Mouse (Mus musculus) intestine, postnatal 0 days (tissue): Measurements from ENCODE around the gene Prtn3. TPM values are rescaled to one million over a fixed set of nuclear protein-coding genes. Genes with fewer than 3 reads are reported as not detected.
A peak's percentile ranks its signal among the peaks of the same experiment; 100 is the strongest.

ENCODE experiments used
- ATAC-seq: fragments of 200-750 bp; cut with Nextera tagmentation; 2 replicates; pipeline ENCODE4 v1.8.0; 2017; ENCODE audit warnings: mild to moderate bottlenecking, moderate TSS enrichment, moderate library complexity
- H3K27ac ChIP-seq: fragments of 300-500 bp; sonication (generic); 2 replicates; pipeline ENCODE4 v1.5.1; 2014; ENCODE audit warnings: mild to moderate bottlenecking, low read depth, low read length, moderate library complexity
- H3K27me3 ChIP-seq: fragments of 300-500 bp; sonication (generic); replicated peaks from 2 replicates; pipeline ENCODE4 v1.6.1; 2014; ENCODE audit warnings: low read length, mixed read lengths; ENCODE audit not compliant: control insufficient read depth, insufficient read depth
- H3K36me3 ChIP-seq: fragments of 300-500 bp; sonication (generic); 2 replicates; pipeline ENCODE4 v1.6.1; 2014; ENCODE audit warnings: mild to moderate bottlenecking, moderate library complexity; ENCODE audit not compliant: control insufficient read depth, insufficient read depth
- H3K4me1 ChIP-seq: fragments of 300-500 bp; sonication (generic); replicated peaks from 2 replicates; pipeline ENCODE4 v1.6.1; 2014; ENCODE audit warnings: antibody characterized with exemption, low read length, mixed read lengths; ENCODE audit not compliant: control insufficient read depth, insufficient read depth
- H3K4me2 ChIP-seq: fragments of 300-500 bp; sonication (generic); replicated peaks from 2 replicates; pipeline ENCODE4 v1.6.1; 2014; ENCODE audit warnings: low read depth, mild to moderate bottlenecking, moderate library complexity
- H3K4me3 ChIP-seq: fragments of 300-500 bp; sonication (generic); 2 replicates; pipeline ENCODE4 v1.5.1; 2014; ENCODE audit warnings: low read depth, low read length
- H3K9ac ChIP-seq: fragments of 300-500 bp; sonication (generic); 2 replicates; pipeline ENCODE4 v1.6.1; 2014; ENCODE audit warnings: mild to moderate bottlenecking, low read depth, low read length
- H3K9me3 ChIP-seq: fragments of 300-500 bp; sonication (generic); 2 replicates; pipeline ENCODE4 v1.6.1; 2016; ENCODE audit warnings: mixed run types; ENCODE audit not compliant: control insufficient read depth
- CTCF ChIP-seq: sonication (generic); IDR thresholded peaks from 2 replicates; pipeline ENCODE4 v1.5.1; 2016; ENCODE audit warnings: low read depth, mild to moderate bottlenecking, control low read depth, antibody characterized with exemption, moderate library complexity
- WGBS: fragments of 180-500 bp; shearing (Covaris S2); extraction: QIAGEN DNeasy Blood & Tissue Kit; methylation state at CpG from one replicate; pipeline ENCODE4 v1.1.7; 2014; 5-methylcytosine and 5-hydroxymethylcytosine counted together
- polyA plus RNA-seq: library from polyadenylated mRNA; unstranded; fragments of >200 nt; fragmentation: Nextera tagmentation; extraction: Ambion mirVana; gene quantifications from 2 replicates; pipeline ENCODE4 v1.2.1, GENCODE M21; 2015

Prtn3 gene
- polyA plus RNA-seq, 1 experiment from 2014 or later, result 1.1 TPM

DNA sequence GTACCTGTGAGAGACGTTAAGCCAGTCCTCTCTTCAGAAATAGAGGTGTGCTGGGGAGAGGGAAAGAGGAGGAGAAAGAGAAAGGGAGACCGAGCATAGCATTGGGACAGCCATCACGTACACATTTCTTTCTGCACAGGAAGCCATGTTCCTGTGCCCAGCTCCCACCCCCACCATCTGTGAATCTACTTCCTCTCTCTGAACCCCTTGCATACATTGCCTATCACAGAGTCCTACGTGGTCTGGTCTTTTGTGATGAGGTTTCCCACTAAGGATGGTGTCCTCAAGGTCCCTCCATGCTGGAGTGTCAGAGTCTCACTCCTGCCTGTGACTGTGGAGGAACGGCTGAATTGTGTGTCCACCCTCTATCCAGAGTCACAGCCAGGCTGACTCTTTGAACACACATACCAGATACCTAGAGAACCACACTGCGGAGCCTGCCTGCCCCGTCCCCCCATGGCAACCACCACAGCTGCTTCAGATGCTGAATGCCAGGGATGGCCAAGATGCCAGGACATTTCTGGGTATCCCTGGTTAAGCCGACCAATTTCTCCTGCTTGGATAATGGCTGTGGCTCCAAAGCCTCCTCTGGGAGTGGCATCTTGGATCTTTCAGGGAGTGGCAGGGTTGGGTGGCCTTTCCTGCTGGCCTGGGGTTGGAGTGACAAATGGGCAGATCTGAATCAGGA, 24.2 kb upstream of the Prtn3 start:
- Histone ChIP-seq H3K4me1 (peaks cover 17% of the 10 kb centered on the region), H3K9me3 (no peaks in the 10 kb centered on the region), H3K27ac (no peak overlapping the region), H3K36me3 (no peaks in the 10 kb centered on the region; the same call in 1 of the 2 replicates), H3K4me3 (no peak overlapping the region), H3K4me2 (no peak overlapping the region), H3K27me3 (no peaks in the 10 kb centered on the region), H3K9ac (no peak overlapping the region)
- ATAC-seq, result no peak
- 76% methylated on average over 8 of the region's 8 CpGs for WGBS
- no peak for TF ChIP-seq CTCF

DNA sequence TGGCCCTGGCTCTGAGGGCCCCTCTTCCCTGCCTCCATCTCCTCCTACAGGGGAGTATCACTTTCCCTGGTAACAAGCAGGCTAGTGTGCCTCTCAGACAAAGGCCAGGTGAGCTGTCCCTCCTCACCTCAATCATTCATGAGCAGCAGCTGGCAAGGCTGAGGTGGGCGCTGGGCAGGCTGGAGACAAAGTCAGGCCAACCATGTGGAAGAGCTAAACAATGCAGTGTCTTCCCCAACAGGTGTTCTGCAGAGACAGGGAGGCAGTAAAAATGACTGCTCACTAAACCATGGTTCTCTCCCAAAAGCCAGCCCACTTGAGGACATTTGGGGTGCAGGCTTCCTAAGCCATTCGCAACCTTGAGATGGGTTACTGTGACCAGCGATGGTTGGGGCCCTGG, 22.6 kb upstream of the Prtn3 start:
- Histone ChIP-seq H3K4me1 (peaks cover 17% of the 10 kb centered on the region), H3K4me2 (peak overlapping the region; percentile 69), H3K36me3 (peaks cover 4% of the 10 kb centered on the region; the same call in 1 of the 2 replicates), H3K27ac (peak overlapping the region; percentile 100), H3K4me3 (no peak overlapping the region), H3K27me3 (no peaks in the 10 kb centered on the region), H3K9ac (0 out of 2 replicates have a peak overlapping the region, but pooled peaks have one; percentile 7), H3K9me3 (no peaks in the 10 kb centered on the region)
- ATAC-seq, result no peak
- TF ChIP-seq CTCF, result no peak
- WGBS, result 33% methylated on average over 3 of the region's 3 CpGs

DNA sequence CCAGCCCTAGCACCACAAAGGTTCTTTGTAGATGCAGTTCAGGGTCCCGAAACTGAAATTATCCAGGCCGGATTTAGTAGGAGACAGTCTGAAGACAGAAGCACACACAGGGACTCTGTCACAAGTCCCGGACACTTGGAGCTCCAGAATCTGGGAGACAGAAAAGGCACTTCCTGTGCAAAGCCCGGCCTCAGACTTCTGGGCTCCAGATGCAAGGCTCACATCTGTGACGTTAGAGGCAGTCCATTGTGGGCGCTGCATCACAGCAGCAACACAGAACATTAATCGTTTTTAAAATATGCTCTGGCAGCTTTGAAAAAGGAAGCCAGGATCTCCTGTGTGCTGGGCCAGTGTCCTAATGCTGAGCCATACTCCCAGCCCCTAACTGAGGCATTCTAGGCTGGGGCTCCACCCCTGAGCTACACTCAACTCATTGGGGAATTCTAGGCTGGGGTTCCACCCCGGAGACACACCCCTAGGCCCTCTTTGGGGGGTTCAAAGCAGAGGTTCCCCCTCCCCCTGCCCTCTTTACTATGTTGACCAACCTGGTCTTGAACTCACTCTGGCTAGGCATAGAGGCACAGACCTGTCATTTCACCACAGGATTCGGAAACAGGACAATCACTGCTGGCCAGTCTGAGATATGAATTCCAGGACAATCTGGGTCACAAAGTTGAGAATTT, 22.0 kb upstream of the Prtn3 start:
- Histone ChIP-seq H3K27ac (peak overlapping the region; percentile 100), H3K4me3 (0 out of 2 replicates have a peak overlapping the region, but pooled peaks have one; percentile 38), H3K4me1 (peaks cover 22% of the 10 kb centered on the region), H3K27me3 (no peaks in the 10 kb centered on the region), H3K36me3 (peaks cover 10% of the 10 kb centered on the region; the same call in 1 of the 2 replicates), H3K9ac (peak overlapping the region; percentile 63), H3K4me2 (peak overlapping the region; percentile 69), H3K9me3 (no peaks in the 10 kb centered on the region)
- WGBS, result 25% methylated on average over 9 of the region's 9 CpGs
- ATAC-seq, result no peak
- no peak for TF ChIP-seq CTCF

DNA sequence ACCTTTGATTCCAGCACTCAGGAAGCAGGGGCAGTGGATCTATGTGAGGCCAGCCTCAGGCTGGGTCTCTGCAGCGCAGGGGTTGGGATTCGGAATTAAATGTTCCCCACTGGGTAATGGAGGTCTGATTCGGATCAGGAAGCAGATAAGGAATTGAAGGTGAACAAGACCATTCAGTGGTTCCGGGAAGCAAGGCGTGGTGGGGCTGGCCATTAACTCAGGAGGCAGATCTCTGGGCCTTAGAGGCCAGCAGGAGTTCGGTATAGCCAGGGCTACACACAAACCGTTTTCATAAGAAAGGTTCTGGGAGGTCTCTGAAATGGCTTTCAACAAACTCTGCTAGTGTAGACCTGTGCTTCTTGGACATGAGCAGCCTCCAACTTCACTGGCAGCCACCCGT, 21.4 kb upstream of the Prtn3 start:
- H3K27me3 ChIP-seq, result no peaks in the 10 kb centered on the region
- peak overlapping the region; percentile 100 for H3K27ac ChIP-seq
- no peak for TF ChIP-seq CTCF
- H3K9me3 ChIP-seq, result no peaks in the 10 kb centered on the region
- peaks cover 22% of the 10 kb centered on the region for H3K4me1 ChIP-seq
- H3K4me3 ChIP-seq, result peak overlapping the region; percentile 38
- peaks cover 13% of the 10 kb centered on the region; the same call in 1 of the 2 replicates for H3K36me3 ChIP-seq
- peak overlapping the region; percentile 69 for H3K4me2 ChIP-seq
- no peak for ATAC-seq
- H3K9ac ChIP-seq, result peak overlapping the region; percentile 63
- 10% methylated on average over 8 of the region's 8 CpGs for WGBS

DNA sequence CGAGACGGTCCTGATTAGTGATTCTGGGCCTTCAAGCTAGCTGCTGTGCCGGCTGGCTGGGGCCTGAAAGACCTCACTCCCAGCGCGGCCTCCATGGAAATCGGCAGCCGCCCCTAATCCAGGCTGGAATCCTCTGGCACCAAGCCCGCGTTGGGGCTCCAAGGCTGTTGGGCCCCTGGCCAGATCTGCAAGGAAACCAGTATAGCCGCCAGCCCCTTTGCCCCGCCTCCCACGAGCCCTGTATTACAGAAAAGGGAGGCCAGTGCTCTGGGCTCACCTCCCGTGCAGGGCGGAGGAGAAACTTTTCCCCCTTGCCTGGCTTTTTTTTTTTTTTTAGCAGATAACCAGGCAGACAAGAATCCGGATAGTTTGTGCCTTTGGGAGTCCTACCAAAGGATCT, 20.9 kb upstream of the Prtn3 start:
- peak; percentile 36 for ATAC-seq
- H3K4me3 ChIP-seq, result peak overlapping the region; percentile 38
- no peaks in the 10 kb centered on the region for H3K9me3 ChIP-seq
- peaks cover 13% of the 10 kb centered on the region; the same call in 1 of the 2 replicates for H3K36me3 ChIP-seq
- H3K4me1 ChIP-seq, result peaks cover 22% of the 10 kb centered on the region
- H3K9ac ChIP-seq, result peak overlapping the region; percentile 63
- H3K27me3 ChIP-seq, result no peaks in the 10 kb centered on the region
- under 1% methylated on average over 15 of the region's 15 CpGs for WGBS
- peak overlapping the region; percentile 100 for H3K27ac ChIP-seq
- H3K4me2 ChIP-seq, result peak overlapping the region; percentile 69
- TF ChIP-seq CTCF, result no peak
